Mouse (Mus musculus): ENCODE results near the gene Vwc2.

DNA sequence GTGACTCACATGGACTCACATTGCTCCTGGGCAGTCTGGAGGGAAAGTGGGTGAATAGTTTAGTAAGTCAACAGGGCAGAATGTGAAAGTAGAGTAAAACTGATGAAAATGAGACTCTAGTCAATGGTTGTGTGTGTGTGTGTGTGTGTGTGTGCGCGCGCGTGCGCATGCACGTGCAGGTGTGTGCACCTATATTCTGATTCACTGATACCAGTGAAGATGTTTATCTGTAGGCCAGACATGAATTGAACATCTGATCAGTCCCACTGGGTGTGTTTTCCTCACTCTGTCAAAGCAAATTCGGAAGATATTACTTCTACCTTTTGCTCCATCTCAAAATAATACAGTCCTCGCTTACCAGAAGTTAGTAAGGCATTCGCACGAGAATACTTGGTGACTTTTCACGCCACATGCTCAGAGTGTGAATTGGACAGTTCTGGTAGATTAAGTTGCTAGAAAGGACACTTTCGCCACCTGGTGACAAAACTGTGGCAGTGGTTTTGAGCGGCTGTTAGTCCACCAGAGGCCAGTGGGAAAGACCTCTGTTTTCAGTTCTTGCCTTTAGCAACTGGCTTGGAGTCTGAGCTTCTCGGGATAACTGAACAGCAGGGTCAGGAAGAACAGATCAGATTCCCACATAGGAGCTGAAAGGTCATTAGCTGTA, 17.5 kb downstream of the Vwc2 start:
- TF ChIP-seq POLR2A (IDR thresholded peaks at IDR 0.05; ENCODE audit: borderline replicate concordance, control insufficient read depth, low read depth, low read length) (no peak), CTCF (IDR thresholded peaks at IDR 0.05; ENCODE audit: control insufficient read depth, insufficient read depth, low read length) (no peak)
